Mouse (Mus musculus): ENCODE measurements around the gene Gm43638. TPM values are rescaled to one million over a fixed set of nuclear protein-coding genes. Genes with fewer than 3 reads are reported as not detected.

Gm43638 gene
- polyA plus RNA-seq (2014; fragmentation: Illumina TruSeq; extraction: RNeasy Lipid Tissue Mini Kit (QIAGEN cat#74804); ENCODE audit: low read depth, low replicate concordance): not detected

GRCm38 (mm10) chr5:87486706-87487105 lies at the start of gene Gm43638:
TSS of gene Gm43638 (minus strand) at chr5:87486806.

GRCm38 (mm10) chr5:87490771-87491170 lies 4.2 kb upstream of the Gm43638 start, which contains the start of gene Ugt2a1:
TSS of gene Ugt2a1 (minus strand) at chr5:87490871.

GRCm38 (mm10) chr5:87482160-87482559 lies 4.4 kb downstream of the Gm43638 start, which contains the start of gene Ugt2a2:
TSS of gene Ugt2a2 (minus strand) at chr5:87482260.

GRCm38 (mm10) chr5:87424041-87424440 lies 62.6 kb downstream of the Gm43638 start, which contains the start of gene Ugt2b38:
TSS of gene Ugt2b38 (minus strand) at chr5:87424203.

Other genes with a start within 250 kb of the Gm43638 start
- not detected for gene Ugt2b37, start 232.0 kb downstream of the Gm43638 start, polyA plus RNA-seq (2014; fragmentation: Illumina TruSeq; extraction: RNeasy Lipid Tissue Mini Kit (QIAGEN cat#74804); ENCODE audit: low read depth, low replicate concordance)
- gene Ugt2a3, start 149.6 kb downstream of the Gm43638 start, polyA plus RNA-seq (2014; fragmentation: Illumina TruSeq; extraction: RNeasy Lipid Tissue Mini Kit (QIAGEN cat#74804); ENCODE audit: low read depth, low replicate concordance): not detected
- not detected for gene Ugt2b38, start 62.6 kb downstream of the Gm43638 start, polyA plus RNA-seq (2014; fragmentation: Illumina TruSeq; extraction: RNeasy Lipid Tissue Mini Kit (QIAGEN cat#74804); ENCODE audit: low read depth, low replicate concordance)
- not detected for gene Ugt2a2, start 4.5 kb downstream of the Gm43638 start, polyA plus RNA-seq (2014; fragmentation: Illumina TruSeq; extraction: RNeasy Lipid Tissue Mini Kit (QIAGEN cat#74804); ENCODE audit: low read depth, low replicate concordance)
- gene Ugt2a1, start 4.1 kb upstream of the Gm43638 start, polyA plus RNA-seq (2014; fragmentation: Illumina TruSeq; extraction: RNeasy Lipid Tissue Mini Kit (QIAGEN cat#74804); ENCODE audit: low read depth, low replicate concordance): 0.11 TPM
- gene Sult1b1, start 51.4 kb upstream of the Gm43638 start, polyA plus RNA-seq (2014; fragmentation: Illumina TruSeq; extraction: RNeasy Lipid Tissue Mini Kit (QIAGEN cat#74804); ENCODE audit: low read depth, low replicate concordance): not detected
- 2.1 TPM for gene Sult1d1, start 82.2 kb upstream of the Gm43638 start, polyA plus RNA-seq (2014; fragmentation: Illumina TruSeq; extraction: RNeasy Lipid Tissue Mini Kit (QIAGEN cat#74804); ENCODE audit: low read depth, low replicate concordance)
- gene Sult1e1, start 104.8 kb upstream of the Gm43638 start, polyA plus RNA-seq (2014; fragmentation: Illumina TruSeq; extraction: RNeasy Lipid Tissue Mini Kit (QIAGEN cat#74804); ENCODE audit: low read depth, low replicate concordance): 63.5 TPM
- gene Csn1s1, start 179.4 kb upstream of the Gm43638 start, polyA plus RNA-seq (2014; fragmentation: Illumina TruSeq; extraction: RNeasy Lipid Tissue Mini Kit (QIAGEN cat#74804); ENCODE audit: low read depth, low replicate concordance): not detected
- gene Csn2, start 212.8 kb upstream of the Gm43638 start, polyA plus RNA-seq (2014; fragmentation: Illumina TruSeq; extraction: RNeasy Lipid Tissue Mini Kit (QIAGEN cat#74804); ENCODE audit: low read depth, low replicate concordance): not detected

All from adipose tissue, adult 10 weeks (tissue).